Mouse (Mus musculus): ENCODE data around the gene Lbhd1. TPM values are rescaled to one million over a fixed set of nuclear protein-coding genes. Genes with fewer than 3 reads are reported as not detected.

Gene Lbhd1
- total RNA-seq, 4 experiments from 2014 or later: 4.9 to 10.4 (median 6.0) TPM

Small RNAs within 50 kb of the gene (microRNA-seq; reads per million reads assigned to microRNA genes)
- 0 reads per million in 2 experiments for gene Mir5136

Other genes with a start within 250 kb of the Lbhd1 start
- 100 to 1,000 TPM; 160 to 164 (median 161) TPM for gene Chrm1, start 219.9 kb upstream of the Lbhd1 start, total RNA-seq (2022)
- gene Slc3a2, start 160.4 kb upstream of the Lbhd1 start, total RNA-seq (2022): 100 to 1,000 TPM; 157 to 169 (median 162) TPM
- 10 to 100 TPM; 44.0 to 45.3 (median 44.3) TPM for gene Wdr74, start 147.9 kb upstream of the Lbhd1 start, total RNA-seq (2022)
- 1 to 10 TPM in 3 of 4 experiments, not detected in 1; 2.0 to 3.3 (median 2.4) TPM for gene 1700092M07Rik, start 143.0 kb upstream of the Lbhd1 start, total RNA-seq (2022)
- gene Stx5a, start 142.3 kb upstream of the Lbhd1 start, total RNA-seq (2022): 10 to 100 TPM; 65.3 to 91.2 (median 76.1) TPM
- gene Nxf1, start 126.7 kb upstream of the Lbhd1 start, total RNA-seq (2022): 100 to 1,000 TPM in 2 of 4 experiments, 10 to 100 TPM in 2; 80.5 to 120 (median 102) TPM
- 10 to 100 TPM; 61.3 to 77.8 (median 72.8) TPM for gene Tmem223, start 112.7 kb upstream of the Lbhd1 start, total RNA-seq (2022)
- 10 to 100 TPM; 10.1 to 17.5 (median 13.1) TPM for gene Tmem179b, start 109.3 kb upstream of the Lbhd1 start, total RNA-seq (2022)
- 10 to 100 TPM; 14.7 to 20.1 (median 18.2) TPM for gene Taf6l, start 97.3 kb upstream of the Lbhd1 start, total RNA-seq (2022)
- 100 to 1,000 TPM; 101 to 122 (median 109) TPM for gene Polr2g, start 85.2 kb upstream of the Lbhd1 start, total RNA-seq (2022)
- 1 to 10 TPM; 5.2 to 7.9 (median 5.4) TPM for gene Zbtb3, start 81.2 kb upstream of the Lbhd1 start, total RNA-seq (2022)
- 10 to 100 TPM; 36.4 to 45.1 (median 40.1) TPM for gene Ttc9c, start 64.4 kb upstream of the Lbhd1 start, total RNA-seq (2022)
- gene Hnrnpul2, start 63.7 kb upstream of the Lbhd1 start, total RNA-seq (2022): 100 to 1,000 TPM; 113 to 126 (median 120) TPM
- gene AC129217.1, start 54.0 kb upstream of the Lbhd1 start, total RNA-seq (2022): not detected
- 100 to 1,000 TPM in 3 of 4 experiments, 10 to 100 TPM in 1; 98.1 to 115 (median 106) TPM for gene Bscl2, start 46.3 kb upstream of the Lbhd1 start, total RNA-seq (2022)
- gene Gng3, start 44.5 kb upstream of the Lbhd1 start, total RNA-seq (2022): 100 to 1,000 TPM; 125 to 148 (median 143) TPM
- under 1 TPM; 0.45 to 0.74 (median 0.55) TPM for gene Lrrn4cl, start 33.0 kb upstream of the Lbhd1 start, total RNA-seq (2022)
- gene Ubxn1, start 12.2 kb upstream of the Lbhd1 start, total RNA-seq (2022): 100 to 1,000 TPM in 2 of 4 experiments, 10 to 100 TPM in 2; 87.8 to 123 (median 106) TPM
- 10 to 100 TPM; 23.4 to 37.2 (median 29.5) TPM for gene Uqcc3, start 2.8 kb upstream of the Lbhd1 start, total RNA-seq (2022)
- not detected for gene Gm49403, start 198 bp downstream of the Lbhd1 start, total RNA-seq (2022)
- 10 to 100 TPM; 22.7 to 32.0 (median 26.5) TPM for gene 1810009A15Rik, start 5.1 kb downstream of the Lbhd1 start, total RNA-seq (2022)
- 1 to 10 TPM in 2 of 4 experiments, not detected in 2; 1.4 to 1.8 TPM for gene Gm49416, start 5.2 kb downstream of the Lbhd1 start, total RNA-seq (2022)
- 10 to 100 TPM; 24.0 to 26.1 (median 24.4) TPM for gene Ints5, start 9.3 kb downstream of the Lbhd1 start, total RNA-seq (2022)
- 100 to 1,000 TPM; 109 to 125 (median 119) TPM for gene Ganab, start 14.3 kb downstream of the Lbhd1 start, total RNA-seq (2022)
- 100 to 1,000 TPM; 161 to 167 (median 162) TPM for gene B3gat3, start 36.6 kb downstream of the Lbhd1 start, total RNA-seq (2022)
- 1 to 10 TPM; 5.0 to 8.6 (median 6.4) TPM for gene Rom1, start 45.6 kb downstream of the Lbhd1 start, total RNA-seq (2022)
- 10 to 100 TPM; 14.1 to 17.4 (median 15.3) TPM for gene Eml3, start 45.8 kb downstream of the Lbhd1 start, total RNA-seq (2022)
- gene Mta2, start 58.1 kb downstream of the Lbhd1 start, total RNA-seq (2022): 10 to 100 TPM; 53.7 to 66.5 (median 56.2) TPM
- gene Tut1, start 70.1 kb downstream of the Lbhd1 start, total RNA-seq (2022): 10 to 100 TPM; 21.5 to 22.2 (median 21.9) TPM
- gene Eef1g, start 83.3 kb downstream of the Lbhd1 start, total RNA-seq (2022): 100 to 1,000 TPM; 223 to 248 (median 236) TPM
- 10 to 100 TPM; 27.0 to 32.2 (median 29.0) TPM for gene Ahnak, start 105.6 kb downstream of the Lbhd1 start, total RNA-seq (2022)
- not detected for gene Scgb1a1, start 204.2 kb downstream of the Lbhd1 start, total RNA-seq (2022)